Mouse (Mus musculus) liver (tissue): ENCODE results near the gene Uspl1.
A peak's percentile ranks its signal among the peaks of the same experiment; 100 is the strongest.
"Not testable (repeated sequence)": the region's sequence is repeated elsewhere in the genome, so short reads cannot be mapped to it uniquely, and the experiment has no call there.

Experiments
- DNase-seq: peaks from one replicate; pipeline ENCODE4 v3.0.0-alpha.2; 2020; ENCODE audit warnings: mixed read lengths

The Uspl1 gene

DNA sequence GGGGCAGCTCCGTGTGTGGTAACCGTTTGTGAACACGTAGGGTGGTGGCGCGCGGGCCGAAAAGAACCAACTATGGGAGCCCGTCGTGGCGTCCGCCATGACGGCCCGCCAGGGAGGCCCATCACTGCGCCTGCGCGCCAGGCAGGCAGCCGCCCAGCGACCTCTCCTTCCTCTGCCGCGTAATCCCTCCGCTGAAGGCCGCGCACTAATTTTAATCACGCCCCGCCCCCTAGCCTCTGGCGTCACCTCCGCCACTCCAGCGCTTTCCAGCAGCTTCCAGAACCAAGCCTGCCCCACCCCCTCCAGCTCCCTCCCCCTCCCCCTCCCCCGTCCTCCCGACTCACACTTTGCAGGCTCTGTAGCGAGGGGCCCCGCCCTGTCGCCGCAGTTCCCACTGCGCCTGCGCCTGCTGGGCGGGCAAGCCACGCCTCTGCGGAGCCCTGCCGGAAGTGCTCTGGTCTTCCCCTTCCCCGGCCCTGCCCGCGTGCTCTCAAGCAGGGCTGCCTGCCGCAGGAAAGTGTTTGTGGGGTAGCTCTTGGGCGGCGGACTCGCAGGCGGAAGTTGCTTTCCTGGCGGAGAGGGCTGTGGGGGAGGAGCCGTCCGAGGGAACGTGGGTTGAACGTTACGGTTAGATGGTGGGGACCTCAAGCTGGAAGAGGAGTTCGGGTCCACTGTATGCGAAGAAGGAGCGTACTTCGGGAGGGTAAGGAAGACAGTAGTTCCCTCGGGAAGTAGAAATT is at the start of gene Uspl1, which contains the start of gene Hmgb1:
Gene Uspl1 (plus strand): TSS at position 247 of the 740 bp plus-strand sequence.
Gene Hmgb1 (minus strand): TSS at position 386 of the 740 bp plus-strand sequence.
- DNase-seq, result peak; percentile 99

DNA sequence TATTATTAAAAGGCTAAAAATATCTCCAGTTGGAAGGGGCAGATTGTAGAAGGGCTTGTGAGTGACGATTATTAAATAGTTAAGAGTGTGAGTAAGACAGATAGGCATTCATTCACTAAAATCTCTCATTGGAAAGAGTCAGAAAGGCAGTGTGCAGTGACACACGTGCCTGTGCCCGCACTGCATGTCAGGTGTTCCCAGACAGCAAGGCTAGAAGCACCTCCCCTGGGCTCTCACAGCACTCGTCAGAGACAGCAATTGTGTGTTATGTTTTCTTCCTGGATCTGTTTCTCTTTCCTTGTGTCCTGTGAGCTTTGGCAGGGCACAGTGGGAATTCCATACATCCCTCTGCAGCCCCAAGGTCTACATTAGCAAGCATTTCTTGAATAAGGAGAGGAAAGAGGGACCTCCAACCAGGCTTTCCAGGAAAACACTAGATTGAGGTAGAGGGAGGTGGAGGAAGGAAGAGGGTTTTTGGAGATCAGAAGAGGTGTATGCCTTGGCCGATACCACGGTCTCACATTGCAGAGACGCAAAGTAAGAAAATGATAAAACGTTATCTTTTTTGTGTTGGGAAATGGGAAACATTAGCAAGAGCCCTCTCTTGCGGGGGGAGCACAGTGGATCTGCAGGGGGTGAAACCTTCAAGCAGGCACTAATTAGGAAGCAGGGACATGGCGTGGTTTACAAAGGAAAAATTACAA is 49.2 kb upstream of the Uspl1 start:
- peak; percentile 33 for DNase-seq

DNA sequence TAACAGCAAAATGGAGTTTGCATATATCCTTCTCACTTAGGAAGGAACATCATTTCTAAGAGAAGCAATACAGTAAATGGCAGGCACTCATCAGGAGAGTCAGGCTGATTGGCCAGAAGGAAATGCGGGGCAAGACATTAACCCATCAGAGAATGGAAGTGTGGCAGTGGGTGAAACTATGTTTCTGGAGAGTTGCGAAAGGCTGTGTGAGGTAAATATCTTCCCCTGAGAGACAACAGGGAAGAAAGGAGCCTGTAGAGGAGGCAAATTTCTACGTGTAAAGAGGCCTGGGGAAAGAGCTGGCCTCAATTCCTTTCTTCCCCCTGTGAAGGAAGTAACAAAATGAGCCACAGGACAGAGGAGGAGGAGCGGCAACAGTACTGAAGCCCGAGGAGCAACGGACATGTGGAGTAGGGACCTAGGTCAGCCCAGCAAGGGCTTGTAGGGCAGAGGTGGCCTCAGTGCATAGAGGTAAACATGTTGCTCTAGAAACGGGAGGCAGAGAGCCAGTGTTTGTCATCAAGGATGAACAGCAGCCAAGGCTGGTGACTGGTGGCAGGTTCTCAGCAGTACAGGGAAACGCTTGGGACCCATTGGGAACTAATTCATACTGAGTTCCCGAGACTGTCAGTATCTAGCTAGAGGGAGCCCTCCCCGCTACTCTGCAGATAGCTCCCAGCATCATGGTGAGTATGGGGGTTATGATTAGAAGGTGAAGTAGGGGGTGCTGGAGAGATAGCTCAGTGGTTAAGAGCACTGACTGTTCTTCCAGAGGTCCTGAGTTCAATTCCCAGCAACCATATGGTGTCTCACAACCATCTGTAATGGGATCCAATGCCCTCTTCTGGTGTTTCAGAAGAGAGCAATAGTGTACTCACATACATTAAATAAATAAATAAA is 48.4 kb upstream of the Uspl1 start:
- no peak for DNase-seq

DNA sequence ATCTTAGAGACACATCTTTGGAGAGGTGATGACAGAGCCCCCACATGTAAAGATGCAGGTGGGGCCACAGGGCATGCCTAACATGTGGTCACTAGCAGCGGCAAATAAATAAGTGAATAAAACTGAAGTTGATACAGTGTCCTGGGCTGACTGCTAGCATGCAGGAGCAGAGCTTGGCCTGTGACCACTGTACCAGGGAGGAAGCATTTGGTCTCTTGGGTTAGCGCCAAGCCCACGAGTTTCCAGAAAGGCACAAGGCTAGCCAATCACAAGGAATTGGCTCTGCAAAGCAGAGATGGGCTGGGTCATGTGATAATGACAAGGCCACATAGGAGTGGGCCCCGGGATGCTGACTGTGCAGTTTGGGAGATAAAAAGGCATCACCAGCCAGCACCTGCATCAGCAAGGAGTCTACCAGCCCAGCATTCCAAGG is 47.2 kb upstream of the Uspl1 start:
- peak; percentile 89 for DNase-seq

DNA sequence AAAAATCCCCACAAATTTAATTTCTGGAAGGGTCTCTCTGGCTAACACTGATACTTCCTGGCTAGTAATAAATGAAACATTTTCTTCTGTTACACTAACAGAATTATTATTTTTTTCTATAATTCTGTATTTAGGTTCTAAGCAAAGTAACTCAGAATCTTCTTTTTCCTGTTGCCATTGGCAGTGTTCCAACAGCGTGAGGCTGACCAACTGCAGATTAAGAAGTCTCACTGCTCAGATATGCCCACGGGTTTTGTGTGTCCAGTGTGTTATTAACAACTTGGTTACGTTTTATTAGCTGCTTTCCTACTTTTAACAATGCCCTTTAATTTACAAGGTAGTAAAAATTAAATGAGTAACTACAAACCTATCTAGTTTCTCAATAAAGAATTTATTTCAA is 46.7 kb upstream of the Uspl1 start:
- DNase-seq, result no peak

DNA sequence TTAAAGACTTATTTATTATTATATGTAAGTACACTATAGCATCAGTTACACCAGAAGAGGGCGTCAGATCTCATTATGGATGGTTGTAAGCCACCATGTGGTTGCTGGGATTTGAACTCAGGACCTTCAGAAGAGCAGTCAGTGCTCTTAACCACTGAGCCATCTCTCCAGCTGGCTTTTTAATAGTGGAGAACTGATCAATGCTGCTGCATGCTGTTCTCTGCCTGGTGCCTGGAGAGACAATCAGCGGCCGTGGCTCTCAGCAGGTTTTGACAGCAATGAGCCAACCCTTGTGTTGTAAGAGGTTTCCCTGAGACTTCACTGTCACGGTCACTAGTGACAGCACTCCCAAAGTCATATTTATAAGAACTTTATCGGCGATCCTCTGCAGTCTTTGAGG is 46.1 kb upstream of the Uspl1 start:
- DNase-seq, result not testable (repeated sequence)

DNA sequence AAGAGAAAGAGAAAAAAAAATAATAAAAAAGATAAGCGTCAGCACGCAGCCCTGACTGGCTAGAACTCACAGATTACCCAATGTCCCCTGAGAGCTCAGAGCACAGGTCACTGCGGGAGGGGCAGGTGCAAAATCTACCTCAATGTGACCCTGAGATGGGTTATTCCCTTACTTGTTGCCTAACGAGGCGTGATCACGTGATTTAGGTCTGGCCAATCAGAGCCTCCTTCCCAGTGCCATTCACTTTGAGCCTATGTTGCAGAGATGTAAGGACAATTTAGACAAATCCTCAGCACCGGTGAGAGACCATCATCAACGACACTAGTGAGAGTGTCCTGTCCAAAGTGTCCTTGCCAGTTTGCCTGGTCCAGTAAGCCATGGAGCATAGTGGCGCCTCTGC is 43.8 kb upstream of the Uspl1 start:
- DNase-seq, result no peak

DNA sequence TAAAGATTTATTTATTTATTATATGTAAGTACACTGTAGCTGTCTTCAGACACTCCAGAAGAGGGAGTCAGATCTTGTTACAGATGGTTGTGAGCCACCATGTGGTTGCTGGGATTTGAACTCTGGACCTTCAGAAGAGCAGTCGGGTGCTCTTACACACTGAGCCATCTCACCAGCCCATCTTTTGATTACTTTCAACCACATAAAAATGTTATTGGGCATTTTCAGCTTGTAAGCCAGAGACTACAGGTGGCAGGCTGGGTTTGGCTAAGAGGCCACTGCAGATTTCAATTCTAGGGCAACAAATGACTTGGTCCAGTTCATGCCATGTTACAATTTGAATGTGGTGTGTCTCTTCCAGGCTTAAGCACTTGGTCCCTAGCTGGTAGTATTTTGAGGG is 43.0 kb upstream of the Uspl1 start:
- DNase-seq, result not testable (repeated sequence)

DNA sequence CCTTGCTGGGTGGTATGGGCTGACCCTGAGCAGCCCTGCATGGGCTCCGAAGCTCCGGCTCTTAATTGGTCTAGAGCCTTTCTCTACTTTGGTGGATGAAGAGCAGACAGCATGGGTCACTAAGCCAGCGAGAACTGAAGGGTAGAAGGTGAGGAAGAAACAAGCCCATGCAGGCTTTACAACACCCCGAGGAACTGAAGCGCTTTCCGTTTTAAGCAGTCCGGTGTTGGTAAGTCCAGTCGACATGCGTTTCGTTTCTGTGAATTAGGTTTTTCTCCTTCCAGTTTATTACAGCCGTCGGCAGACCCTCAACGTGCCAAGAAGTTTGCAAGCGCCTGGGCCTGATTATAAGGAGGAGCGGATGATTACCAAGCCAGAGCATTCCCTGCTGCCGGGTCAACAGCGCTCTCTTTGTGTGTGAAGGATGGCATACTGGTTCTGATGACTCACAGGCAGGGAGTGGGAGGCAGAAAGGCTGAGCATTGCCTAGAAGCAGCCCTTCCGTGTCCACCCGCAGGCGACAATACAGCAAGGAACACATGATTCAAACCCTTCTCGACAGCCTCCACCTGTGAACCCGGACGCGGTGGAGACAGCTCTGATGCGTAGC is 40.3 kb upstream of the Uspl1 start:
- DNase-seq, result no peak

DNA sequence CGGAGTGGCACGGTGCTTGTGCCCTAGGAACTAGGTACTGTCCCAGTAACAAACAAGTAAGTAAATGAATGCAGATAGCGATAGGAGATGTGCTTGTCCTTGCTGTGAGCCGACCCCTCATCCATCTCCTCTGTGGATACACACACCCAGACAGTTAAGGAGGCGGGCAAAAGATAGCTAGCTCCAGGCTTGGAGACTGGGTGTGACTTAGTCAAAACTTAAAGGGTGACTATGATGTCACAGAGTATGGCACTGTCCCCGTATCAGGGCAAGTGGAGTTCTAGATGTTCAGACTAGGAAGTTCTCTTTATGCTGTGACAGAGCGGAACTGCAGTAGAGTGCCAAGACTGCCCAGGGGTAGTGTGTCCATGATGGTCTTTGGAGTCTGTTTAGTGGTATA is 37.5 kb upstream of the Uspl1 start:
- no peak for DNase-seq

DNA sequence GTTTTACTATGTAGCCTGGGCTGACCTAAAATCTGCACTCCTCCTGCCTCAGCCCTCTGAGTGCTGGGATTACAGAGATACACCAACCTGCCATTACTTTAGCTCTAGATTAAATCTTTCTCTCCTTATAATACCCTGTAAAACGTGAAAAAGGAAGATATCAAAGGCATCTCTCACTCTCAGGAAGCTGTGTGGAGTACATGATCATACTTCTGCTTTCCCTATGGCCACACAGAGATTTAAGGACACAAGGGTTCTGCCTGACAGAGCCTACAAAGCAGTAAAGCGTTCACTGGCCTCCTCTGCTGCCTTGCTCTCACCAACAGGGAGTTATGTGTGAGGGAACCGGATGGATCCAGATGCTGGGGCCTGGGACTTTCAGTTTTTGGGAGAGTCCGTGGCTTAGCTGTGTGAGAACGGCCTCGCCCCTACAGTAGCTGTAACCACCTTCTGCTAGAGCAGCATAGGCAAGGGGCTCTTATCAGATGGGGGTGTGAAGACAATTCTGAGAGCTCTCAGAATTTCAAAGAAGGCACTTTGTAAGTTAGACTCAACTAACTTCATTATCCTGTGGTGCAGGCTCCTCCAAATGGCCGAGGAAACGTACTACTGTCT is 36.7 kb upstream of the Uspl1 start:
- no peak for DNase-seq

DNA sequence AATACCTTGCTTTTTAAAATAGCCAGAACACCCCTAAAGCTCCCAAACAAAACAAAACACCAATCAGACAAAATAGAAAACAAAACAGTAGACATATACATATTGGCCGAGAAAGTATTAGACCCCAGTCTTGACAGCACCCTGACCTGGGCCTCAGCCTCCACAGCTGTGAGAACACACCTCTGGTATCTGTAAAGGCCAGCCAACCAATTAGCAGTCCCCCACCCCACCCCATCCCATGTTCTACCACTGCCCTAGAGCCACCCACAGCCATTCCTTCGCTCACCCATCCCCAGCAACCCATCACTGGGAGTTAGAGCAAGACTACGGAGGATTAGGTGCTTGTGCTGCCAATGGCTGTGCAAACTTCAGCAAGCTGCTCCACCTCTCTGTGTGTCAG is 33.3 kb upstream of the Uspl1 start:
- DNase-seq, result no peak

DNA sequence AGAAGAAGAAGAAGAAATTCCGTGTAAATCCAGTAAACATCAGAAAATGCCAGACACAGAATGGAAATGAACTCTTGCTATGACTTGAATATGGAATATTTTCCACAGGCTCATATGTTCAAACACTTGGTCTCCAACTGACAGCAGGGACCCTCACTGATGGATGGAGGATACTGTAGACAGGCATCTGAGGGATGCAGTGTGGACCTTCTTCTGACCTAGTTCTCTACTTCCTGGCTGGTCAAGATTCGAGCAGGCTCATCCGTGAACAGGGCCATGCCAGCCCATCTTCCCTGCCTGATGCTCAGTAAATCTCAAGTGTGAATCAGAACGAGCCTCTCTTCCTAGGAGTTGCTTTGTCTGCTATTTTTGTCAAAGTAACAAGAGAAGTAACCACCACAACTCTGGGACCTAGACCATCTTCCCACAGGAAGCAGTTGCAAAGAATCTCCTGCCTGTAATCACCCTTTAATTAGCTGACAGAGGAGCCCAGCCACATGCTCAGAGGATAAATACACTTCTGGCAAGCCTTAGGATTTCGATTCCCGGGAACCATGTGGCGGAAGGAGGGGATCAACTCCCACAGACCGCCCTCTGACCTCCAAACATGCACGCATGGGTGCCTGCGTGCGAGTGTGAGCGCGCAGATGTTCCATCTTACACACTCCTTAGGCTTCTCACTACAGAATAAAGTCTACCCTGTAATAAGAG is 31.9 kb upstream of the Uspl1 start:
- no peak for DNase-seq

DNA sequence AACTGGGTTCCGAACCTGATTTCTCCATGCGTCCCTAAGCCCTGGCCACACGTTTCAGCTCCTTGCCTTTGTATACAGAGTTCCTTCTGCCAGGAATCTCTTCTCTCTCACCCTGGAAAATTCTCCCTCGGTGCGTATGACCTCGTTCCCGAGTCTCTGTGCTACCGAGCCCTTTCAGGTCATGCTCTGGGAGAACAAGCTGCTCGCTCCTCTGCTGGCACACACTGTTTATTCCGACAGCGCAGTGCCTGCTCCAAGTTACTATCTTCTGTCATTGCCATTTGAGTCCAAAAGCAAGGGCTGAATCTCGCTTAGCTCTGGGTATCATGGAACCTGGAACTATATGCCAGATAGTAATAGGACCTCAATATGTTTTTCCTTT is 31.4 kb upstream of the Uspl1 start:
- no peak for DNase-seq

DNA sequence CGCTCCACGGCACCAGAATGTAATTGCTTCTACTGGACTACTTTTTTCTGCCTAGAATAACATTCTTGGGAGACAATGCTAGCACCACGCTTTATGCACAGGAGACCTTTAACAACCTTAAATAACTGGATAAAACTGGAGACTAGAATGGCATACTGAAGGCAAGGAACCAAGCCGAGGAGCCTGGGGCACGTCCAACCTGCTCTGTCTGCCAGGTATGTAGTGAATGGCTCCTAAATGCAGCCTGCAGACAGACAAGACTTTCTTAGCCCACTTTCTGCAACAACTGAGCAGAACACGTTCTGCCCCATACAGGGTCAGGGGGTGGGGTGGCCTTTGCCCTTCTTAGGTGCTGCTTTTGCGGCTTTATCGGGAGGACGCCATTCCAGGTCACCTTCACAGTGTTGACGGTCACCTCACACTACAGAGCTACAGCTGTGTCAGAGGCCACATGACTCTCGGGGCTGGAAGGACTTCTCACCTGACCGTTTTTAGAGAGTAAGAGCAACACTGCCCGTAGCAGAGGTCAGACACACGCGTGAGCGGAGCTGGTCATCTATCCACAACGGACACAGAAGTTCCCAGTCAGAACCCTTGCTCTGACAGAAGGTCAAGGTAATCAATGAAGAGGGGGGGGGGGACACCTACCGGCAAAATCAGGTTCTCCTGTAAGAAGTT is 27.1 kb upstream of the Uspl1 start:
- no peak for DNase-seq

DNA sequence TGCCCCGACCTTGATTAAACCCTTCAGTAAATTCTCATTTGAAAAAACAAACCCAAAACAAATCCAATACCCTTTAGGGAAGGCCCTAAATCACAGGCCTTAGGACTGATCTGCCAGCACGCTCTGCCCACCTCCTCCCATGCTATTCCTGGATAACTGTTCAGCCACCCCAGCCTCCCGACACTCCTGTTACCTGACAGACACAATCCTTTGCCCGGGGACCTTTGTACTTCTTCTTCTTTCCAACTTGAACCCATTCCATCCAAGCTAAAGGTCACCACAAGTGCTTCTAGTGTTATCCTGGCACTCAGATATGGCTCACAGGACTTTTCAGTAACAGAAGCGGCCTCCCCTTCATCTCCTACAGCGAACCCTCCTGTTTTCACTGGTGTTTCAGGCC is 25.1 kb upstream of the Uspl1 start:
- DNase-seq, result no peak

DNA sequence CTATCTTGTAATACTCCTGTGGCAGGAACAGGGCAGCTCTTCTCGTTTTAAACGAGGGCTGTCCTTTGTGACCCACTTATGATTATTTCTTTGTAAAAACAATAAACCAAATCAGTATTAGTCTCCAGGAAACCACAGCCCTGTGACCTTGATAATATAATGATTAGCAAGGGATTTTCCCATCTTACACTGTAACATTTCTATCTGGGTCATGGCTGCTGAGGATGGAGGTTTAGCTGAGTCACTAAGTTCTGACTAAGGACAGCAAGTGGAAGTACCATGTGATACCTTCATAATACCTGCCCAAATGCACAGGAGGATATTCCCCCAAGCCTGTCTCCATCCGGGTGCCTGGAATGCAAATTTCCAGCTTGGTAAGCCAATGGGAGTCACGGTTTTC is 23.7 kb upstream of the Uspl1 start:
- no peak for DNase-seq

DNA sequence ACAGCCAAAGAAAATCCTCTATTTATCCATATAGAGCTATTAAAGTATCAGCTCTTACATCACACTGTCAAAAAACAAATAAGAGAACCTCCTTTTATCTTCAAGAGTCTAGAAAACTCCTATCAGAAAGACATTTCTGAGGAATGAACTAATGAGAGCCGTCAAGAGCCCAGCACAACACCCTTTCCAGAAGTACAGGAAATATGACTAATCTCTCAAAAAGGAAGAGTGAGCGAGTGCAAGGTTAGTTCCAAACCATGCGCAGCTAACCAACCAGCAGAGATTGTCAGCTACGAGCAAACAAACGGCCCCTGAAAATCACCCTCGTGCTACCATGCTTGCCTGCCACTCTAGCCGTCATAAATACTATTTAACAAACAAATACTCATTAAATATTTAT is 21.3 kb upstream of the Uspl1 start:
- DNase-seq, result no peak

DNA sequence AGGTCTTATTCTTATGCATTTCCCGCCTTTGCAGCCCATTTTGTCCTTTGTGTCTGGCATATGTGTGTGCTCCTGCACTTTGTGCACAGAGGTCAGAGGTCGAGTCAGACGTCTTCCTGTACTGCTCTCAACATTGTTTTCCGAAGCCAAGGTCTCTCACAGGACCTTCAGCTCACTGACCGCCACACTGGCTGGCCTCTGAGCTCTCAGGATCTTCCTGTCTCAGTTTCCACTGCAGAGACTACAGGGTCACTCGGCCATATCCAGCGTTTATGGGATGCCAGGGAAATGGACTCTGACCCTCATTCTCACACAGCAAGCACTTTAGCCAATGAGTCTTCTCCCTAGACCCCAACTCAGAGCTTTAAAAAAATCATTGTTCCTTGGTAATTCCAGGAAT is 19.3 kb upstream of the Uspl1 start:
- peak; percentile 14 for DNase-seq

DNA sequence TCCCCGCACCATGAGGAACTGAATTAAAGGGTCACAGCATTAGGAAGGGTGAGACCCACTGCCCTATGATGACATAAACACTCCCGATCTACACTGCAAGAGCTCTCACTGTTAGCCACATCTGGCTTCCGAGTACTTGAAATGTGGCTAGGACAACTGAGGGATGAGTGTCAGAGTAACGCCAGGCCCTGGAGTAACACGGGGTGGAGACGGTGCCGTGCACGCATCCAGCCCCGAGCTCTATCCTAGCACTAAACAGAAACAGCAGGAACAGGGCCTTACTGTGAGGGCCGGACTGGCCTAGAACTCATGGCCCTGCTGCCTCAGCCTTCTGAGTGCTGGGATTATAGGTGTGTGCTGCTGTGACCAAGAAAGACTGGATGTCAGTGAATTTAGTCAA is 18.1 kb upstream of the Uspl1 start:
- no peak for DNase-seq

DNA sequence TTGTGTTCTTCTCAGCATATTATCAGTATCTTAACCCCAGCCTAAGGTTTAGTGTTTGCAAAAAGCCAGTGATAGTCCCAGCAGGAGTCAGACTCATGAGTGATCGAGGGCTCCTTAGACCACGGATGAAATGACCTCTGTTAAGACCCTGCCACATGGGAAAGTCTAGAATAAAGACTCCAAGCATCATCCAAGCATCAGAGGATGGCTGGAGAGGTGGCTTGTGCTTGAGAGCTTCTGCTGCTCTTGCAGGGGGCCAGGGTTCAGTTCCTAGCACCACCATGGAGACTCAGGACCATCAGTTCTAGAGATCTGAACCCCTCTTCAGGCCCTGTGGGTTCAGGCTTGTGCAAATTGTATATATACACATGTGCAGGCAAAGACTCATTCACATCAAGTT is 16.1 kb upstream of the Uspl1 start:
- no peak for DNase-seq
